Mouse (Mus musculus): ENCODE results near the gene Tgfb1i1. TPM values are rescaled to one million over a fixed set of nuclear protein-coding genes. Genes with fewer than 3 reads are reported as not detected.
A peak's percentile ranks its signal among the peaks of the same experiment; 100 is the strongest.

Tgfb1i1 gene
- polyA plus RNA-seq, 1 experiment from 2014 or later: 50.9 TPM

DNA sequence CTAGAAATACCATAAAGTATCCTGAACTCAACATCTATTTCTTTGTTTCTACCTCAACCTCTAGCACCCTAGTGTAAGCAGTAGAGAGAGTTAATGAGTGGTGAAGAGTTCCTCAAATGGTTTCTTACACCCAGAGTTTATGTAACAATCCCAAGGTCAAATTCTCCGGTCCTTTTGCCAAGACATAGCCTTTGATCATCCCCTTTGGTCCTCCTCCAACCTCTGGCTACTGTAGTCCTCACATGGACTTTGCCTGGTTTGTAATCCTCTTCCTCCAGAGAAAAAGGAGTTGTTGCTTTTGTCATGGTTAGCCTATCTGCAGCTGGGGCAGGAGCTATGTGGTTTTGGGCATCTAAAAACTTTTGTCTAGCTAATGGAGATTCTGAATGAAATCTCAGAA is 11.1 kb upstream of the Tgfb1i1 start:
- Histone ChIP-seq H3K36me3 (peaks cover 14% of the 10 kb centered on the region), H3K4me2 (replicated peaks) (no peak overlapping the region)
- 94% methylated on average over 1 of the region's 1 CpGs for WGBS

GRCm38 (mm10) chr7:128236426-128236825 is 10.2 kb upstream of the Tgfb1i1 start:
- 94% methylated on average over 13 of the region's 13 CpGs for WGBS
- Histone ChIP-seq H3K9ac (peak overlapping the region; percentile 79; the same call in 1 of the 2 replicates), H3K4me3 (no peak overlapping the region), H3K27ac (0 out of 2 replicates have a peak overlapping the region, but pooled peaks have one; percentile 94), H3K9me3 (replicated peaks) (no peaks in the 10 kb centered on the region), H3K4me1 (peaks cover 13% of the 10 kb centered on the region), H3K27me3 (no peaks in the 10 kb centered on the region), H3K4me2 (replicated peaks) (no peak overlapping the region), H3K36me3 (peaks cover 23% of the 10 kb centered on the region)
- no peak for ATAC-seq (ENCODE audit: low FRiP score)

More for the DNA sequence above, 11.1 kb upstream of the Tgfb1i1 start:
- Histone ChIP-seq H3K4me3 (no peak overlapping the region), H3K27me3 (no peaks in the 10 kb centered on the region), H3K9ac (no peak overlapping the region), H3K27ac (no peak overlapping the region), H3K4me1 (peaks cover 13% of the 10 kb centered on the region), H3K9me3 (replicated peaks) (no peaks in the 10 kb centered on the region)
- no peak for ATAC-seq (ENCODE audit: low FRiP score)

- ATAC-seq (ENCODE audit: low FRiP score): peak; percentile 19; the same call in 1 of the 2 replicates
- Histone ChIP-seq H3K4me1 (peaks cover 13% of the 10 kb centered on the region), H3K4me3 (peak within 1 kb of the TSS; percentile 68), H3K36me3 (peaks cover 27% of the 10 kb centered on the region), H3K27ac (peak within 1 kb of the TSS; percentile 94), H3K9me3 (replicated peaks) (no peaks in the 10 kb centered on the region), H3K9ac (peak within 1 kb of the TSS; percentile 79), H3K4me2 (replicated peaks) (peak within 1 kb of the TSS; percentile 96), H3K27me3 (no peaks in the 10 kb centered on the region)
- WGBS: 25% methylated on average over 37 of the region's 37 CpGs
Measured at GRCm38 (mm10) chr7:128236856-128237592, 9.6 kb upstream of the Tgfb1i1 start, which contains the start of gene Armc5. Gene Armc5 (plus strand): TSS chr7:128237342.

DNA sequence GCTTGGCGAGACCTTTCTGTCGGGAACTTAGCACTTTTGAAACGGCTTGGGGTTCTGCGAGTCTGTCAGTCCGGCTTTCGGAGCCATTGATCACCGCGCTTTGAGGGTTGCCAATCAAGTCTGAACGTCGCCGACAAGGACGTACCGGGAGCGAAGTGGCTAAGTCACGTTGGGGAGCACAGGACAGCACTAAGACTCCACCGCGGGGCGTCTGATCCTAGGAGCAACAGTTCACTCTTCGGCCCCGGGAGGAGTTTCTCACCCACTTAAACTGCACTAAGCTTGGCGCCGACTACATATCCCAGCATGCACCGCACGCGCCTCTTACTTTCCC is 9.1 kb upstream of the Tgfb1i1 start:
- ATAC-seq (ENCODE audit: low FRiP score): no peak; the same call in 1 of the 2 replicates
- peak overlapping the region; percentile 94 for H3K27ac ChIP-seq
- under 1% methylated on average over 25 of the region's 25 CpGs for WGBS
- H3K9ac ChIP-seq: peak overlapping the region; percentile 79
- no peaks in the 10 kb centered on the region for H3K27me3 ChIP-seq
- H3K9me3 ChIP-seq (replicated peaks): no peaks in the 10 kb centered on the region
- peak overlapping the region; percentile 96 for H3K4me2 ChIP-seq (replicated peaks)
- H3K4me3 ChIP-seq: peak overlapping the region; percentile 68
- H3K4me1 ChIP-seq: peaks cover 13% of the 10 kb centered on the region
- peaks cover 32% of the 10 kb centered on the region for H3K36me3 ChIP-seq

- H3K4me2 ChIP-seq (replicated peaks): peak within 1 kb of the TSS; percentile 96
- ATAC-seq (ENCODE audit: low FRiP score): peak; percentile 91
- peaks cover 38% of the 10 kb centered on the region for H3K36me3 ChIP-seq
- peak within 1 kb of the TSS; percentile 94 for H3K27ac ChIP-seq
- peak within 1 kb of the TSS; percentile 79 for H3K9ac ChIP-seq
- H3K27me3 ChIP-seq: no peaks in the 10 kb centered on the region
- H3K4me1 ChIP-seq: peaks cover 13% of the 10 kb centered on the region
- peak within 1 kb of the TSS; percentile 68 for H3K4me3 ChIP-seq
- WGBS: under 1% methylated on average over 72 of the region's 72 CpGs
- no peaks in the 10 kb centered on the region for H3K9me3 ChIP-seq (replicated peaks)
Measured at GRCm38 (mm10) chr7:128237927-128238778, 8.5 kb upstream of the Tgfb1i1 start, which contains the start of gene 9130023H24Rik. Gene 9130023H24Rik (minus strand): TSS chr7:128238031.

GRCm38 (mm10) chr7:128238991-128239390 is 7.6 kb upstream of the Tgfb1i1 start:
- WGBS: 26% methylated on average over 4 of the region's 4 CpGs
- H3K27ac ChIP-seq: no peak overlapping the region
- H3K9ac ChIP-seq: no peak overlapping the region

DNA sequence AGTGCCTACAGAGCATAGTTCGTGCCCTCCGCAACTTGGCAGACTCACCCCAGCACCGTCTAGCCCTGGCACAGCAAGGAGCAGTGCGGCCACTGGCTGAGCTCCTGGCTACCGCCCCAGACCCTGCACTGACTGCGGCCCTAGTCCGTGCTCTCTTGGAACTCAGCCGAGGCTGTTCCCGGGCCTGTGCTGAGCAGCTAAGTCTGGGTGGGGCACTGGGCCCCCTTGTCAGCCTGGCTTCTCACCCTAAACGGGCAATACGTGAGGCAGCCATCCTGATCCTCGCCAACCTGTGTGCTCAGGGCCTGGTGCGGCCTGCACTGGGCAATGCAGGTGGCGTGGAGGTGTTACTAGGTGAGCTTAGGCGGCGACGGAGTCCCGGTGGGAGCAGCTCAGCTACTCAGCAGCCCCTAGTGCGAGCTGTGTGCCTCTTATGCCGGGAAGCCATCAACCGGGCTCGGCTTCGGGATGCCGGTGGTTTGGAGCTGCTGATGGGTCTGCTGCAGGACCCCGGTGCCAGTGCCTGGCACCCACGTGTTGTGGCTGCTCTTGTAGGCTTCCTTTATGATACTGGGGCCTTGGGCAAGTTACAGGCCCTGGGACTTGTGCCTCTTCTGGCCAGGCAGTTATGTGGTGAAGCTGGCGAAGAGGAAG is 6.4 kb upstream of the Tgfb1i1 start:
- H3K4me3 ChIP-seq: no peak overlapping the region
- H3K4me2 ChIP-seq (replicated peaks): no peak overlapping the region
- H3K9ac ChIP-seq: no peak overlapping the region
- 95% methylated on average over 27 of the region's 27 CpGs for WGBS
- H3K9me3 ChIP-seq (replicated peaks): no peaks in the 10 kb centered on the region
- H3K27ac ChIP-seq: no peak overlapping the region
- no peaks in the 10 kb centered on the region for H3K27me3 ChIP-seq
- no peak for ATAC-seq (ENCODE audit: low FRiP score)
- H3K4me1 ChIP-seq: peaks cover 17% of the 10 kb centered on the region
- H3K36me3 ChIP-seq: peaks cover 52% of the 10 kb centered on the region

More at GRCm38 (mm10) chr7:128238991-128239390, 7.6 kb upstream of the Tgfb1i1 start:
- peaks cover 13% of the 10 kb centered on the region for H3K4me1 ChIP-seq
- peaks cover 41% of the 10 kb centered on the region for H3K36me3 ChIP-seq
- peak overlapping the region; percentile 68 for H3K4me3 ChIP-seq
- no peaks in the 10 kb centered on the region for H3K27me3 ChIP-seq
- H3K4me2 ChIP-seq (replicated peaks): peak overlapping the region; percentile 96
- no peak for ATAC-seq (ENCODE audit: low FRiP score)
- H3K9me3 ChIP-seq (replicated peaks): no peaks in the 10 kb centered on the region

DNA sequence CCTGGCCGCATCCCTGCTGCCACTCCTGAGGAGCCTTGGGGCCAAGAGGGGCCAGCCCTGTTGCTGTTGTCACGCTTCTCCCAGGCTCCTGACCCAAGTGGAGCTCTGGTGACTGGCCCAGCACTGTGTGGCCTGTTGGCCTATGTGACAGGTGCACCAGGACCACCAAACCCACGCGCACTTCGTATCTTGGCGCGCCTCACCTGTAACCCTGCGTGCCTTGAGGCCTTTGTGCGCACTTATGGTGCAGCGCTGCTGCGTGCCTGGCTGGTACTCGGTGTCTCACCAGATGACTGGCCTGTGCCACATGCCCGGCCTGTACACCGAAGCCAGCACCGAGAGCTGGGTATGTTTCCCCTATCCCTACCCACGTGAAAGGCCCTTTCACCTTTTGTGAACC is 4.3 kb upstream of the Tgfb1i1 start:
- H3K27ac ChIP-seq: no peak overlapping the region
- H3K4me2 ChIP-seq (replicated peaks): no peak overlapping the region
- H3K36me3 ChIP-seq: peaks cover 46% of the 10 kb centered on the region
- H3K4me3 ChIP-seq: no peak overlapping the region
- no peak for ATAC-seq (ENCODE audit: low FRiP score)
- no peak overlapping the region for H3K9ac ChIP-seq
- no peaks in the 10 kb centered on the region for H3K27me3 ChIP-seq
- 93% methylated on average over 16 of the region's 16 CpGs for WGBS
- no peaks in the 10 kb centered on the region for H3K9me3 ChIP-seq (replicated peaks)
- H3K4me1 ChIP-seq: peaks cover 19% of the 10 kb centered on the region

- 45% methylated on average over 10 of the region's 10 CpGs for WGBS
- Histone ChIP-seq H3K9ac (0 out of 2 replicates have a peak overlapping the region, but pooled peaks have one; percentile 13), H3K4me3 (no peak overlapping the region), H3K27me3 (0 out of 2 replicates have a peak, but pooled peaks cover 4% of the 10 kb centered on the region), H3K4me2 (replicated peaks) (no peak overlapping the region), H3K27ac (no peak overlapping the region), H3K9me3 (replicated peaks) (no peaks in the 10 kb centered on the region), H3K36me3 (peaks cover 46% of the 10 kb centered on the region), H3K4me1 (peaks cover 18% of the 10 kb centered on the region)
- no peak for ATAC-seq (ENCODE audit: low FRiP score)
Measured at GRCm38 (mm10) chr7:128243921-128244320, 2.7 kb upstream of the Tgfb1i1 start.

GRCm38 (mm10) chr7:128244410-128245025 is 2.1 kb upstream of the Tgfb1i1 start:
- H3K9me3 ChIP-seq (replicated peaks): no peaks in the 10 kb centered on the region
- 0 out of 2 replicates have a peak, but pooled peaks cover 4% of the 10 kb centered on the region for H3K27me3 ChIP-seq
- peaks cover 15% of the 10 kb centered on the region for H3K4me1 ChIP-seq
- peaks cover 46% of the 10 kb centered on the region for H3K36me3 ChIP-seq
- H3K9ac ChIP-seq: 0 out of 2 replicates have a peak overlapping the region, but pooled peaks have one; percentile 13
- WGBS: 79% methylated on average over 18 of the region's 18 CpGs
- H3K27ac ChIP-seq: no peak overlapping the region
- H3K4me2 ChIP-seq (replicated peaks): no peak overlapping the region
- ATAC-seq (ENCODE audit: low FRiP score): no peak
- no peak overlapping the region for H3K4me3 ChIP-seq

DNA sequence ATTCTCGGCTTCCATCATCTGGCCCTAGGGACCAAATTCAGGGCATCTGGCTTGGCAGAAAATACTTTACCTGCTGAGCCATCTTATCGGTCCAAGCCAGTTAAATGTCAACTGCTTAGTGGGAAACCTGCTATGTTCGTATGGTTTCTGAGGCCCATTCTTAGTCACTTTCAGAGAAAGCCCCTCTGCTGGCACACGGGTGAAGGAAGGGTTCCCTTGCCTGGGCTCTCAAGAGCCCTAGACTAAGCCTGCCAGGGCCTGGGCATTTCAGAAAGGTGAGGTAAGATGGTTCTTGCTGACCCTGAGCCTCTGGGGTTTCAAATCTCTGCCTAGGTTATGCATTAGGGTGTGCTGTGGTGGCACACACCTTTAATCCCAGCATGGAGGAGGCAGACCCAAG is 1.1 kb upstream of the Tgfb1i1 start:
- H3K4me1 ChIP-seq: peaks cover 15% of the 10 kb centered on the region
- WGBS: 80% methylated on average over 4 of the region's 4 CpGs
- peaks cover 40% of the 10 kb centered on the region for H3K36me3 ChIP-seq
- ATAC-seq (ENCODE audit: low FRiP score): no peak
- no peak overlapping the region for H3K9ac ChIP-seq
- H3K4me3 ChIP-seq: no peak overlapping the region
- 0 out of 2 replicates have a peak, but pooled peaks cover 4% of the 10 kb centered on the region for H3K27me3 ChIP-seq
- H3K9me3 ChIP-seq (replicated peaks): no peaks in the 10 kb centered on the region
- H3K4me2 ChIP-seq (replicated peaks): no peak overlapping the region
- no peak overlapping the region for H3K27ac ChIP-seq
